Mouse (Mus musculus): Measurements from ENCODE around the gene Aph1b.

- TF ChIP-seq CTCF (IDR thresholded peaks at IDR 0.05; ENCODE audit: low read depth) = no peak
- no peak for TF ChIP-seq EP300 (IDR thresholded peaks at IDR 0.05; ENCODE audit: low read depth)
These were observed 1.4 kb upstream of the Aph1b start, which contains the start of gene Gm10647 for GRCm38 (mm10) chr9:66796739-66797138.
